Mouse (Mus musculus) G1E (cell line): ENCODE measurements around the gene Tapbp. TPM values are rescaled to one million over a fixed set of nuclear protein-coding genes. Genes with fewer than 3 reads are reported as not detected.
A peak's percentile ranks its signal among the peaks of the same experiment; 100 is the strongest.

Experiments used
- ATAC-seq: 2 replicates; pipeline ENCODE4 v1.8.0; 2016; ENCODE audit warnings: mild to moderate bottlenecking; ENCODE audit not compliant: insufficient number of reproducible peaks, poor library complexity, low FRiP score, severe bottlenecking; ENCODE audit errors: extremely low read depth
- DNase-seq: peaks from one replicate; pipeline ENCODE4 v3.0.0; 2012; ENCODE audit warnings: low spot score
- H3K27me3 ChIP-seq: 2 replicates; pipeline ENCODE4 v1.6.1; 2012; ENCODE audit warnings: mild to moderate bottlenecking, low read length, inconsistent platforms; ENCODE audit not compliant: insufficient read depth
- H3K36me3 ChIP-seq: replicated peaks from 2 replicates; pipeline ENCODE3; 2012; ENCODE audit warnings: mild to moderate bottlenecking, inconsistent platforms
- H3K4me1 ChIP-seq: 2 replicates; pipeline ENCODE4 v1.6.1; 2012; ENCODE audit warnings: low read depth, low read length, inconsistent platforms, mixed read lengths; ENCODE audit not compliant: insufficient read depth
- H3K4me3 ChIP-seq: 2 replicates; pipeline ENCODE4 v1.5.1; 2012; ENCODE audit warnings: low read depth, mild to moderate bottlenecking, inconsistent platforms, low read length, moderate library complexity, mixed read lengths
- H3K9me3 ChIP-seq: replicated peaks from 2 replicates; pipeline ENCODE4 v1.6.1; 2012; ENCODE audit warnings: inconsistent platforms
- CTCF ChIP-seq: IDR thresholded peaks from 2 replicates; pipeline ENCODE4 v1.5.1; 2012; ENCODE audit warnings: low read depth, low read length, inconsistent platforms, mixed read lengths
- GATA1 ChIP-seq: IDR thresholded peaks from 2 replicates; pipeline ENCODE4 v1.6.1; 2012; ENCODE audit warnings: borderline replicate concordance, low read length, inconsistent platforms, mixed read lengths
- GATA2 ChIP-seq: IDR thresholded peaks from 2 replicates; pipeline ENCODE4 v1.6.1; 2012; ENCODE audit warnings: low read depth, low read length, inconsistent platforms, borderline replicate concordance
- POLR2AphosphoS5 ChIP-seq: IDR thresholded peaks from 2 replicates; pipeline ENCODE4 v1.6.1; 2012; ENCODE audit warnings: low read depth, low read length, inconsistent platforms; ENCODE audit not compliant: insufficient replicate concordance
- TAL1 ChIP-seq: conservative IDR thresholded peaks from 2 replicates; pipeline ENCODE4 v1.6.1; 2012; ENCODE audit warnings: low read depth, low read length, inconsistent platforms, mixed read lengths
- polyA plus RNA-seq: library from polyadenylated mRNA; stranded (reverse); fragments of >175 nt; gene quantifications from 2 replicates; pipeline ENCODE4 v1.2.3, GENCODE M21; 2012
- total RNA-seq, 2 experiments: library from RNA; stranded (forward) in 1 of 2; stranded (reverse) in 1 of 2; fragments of 200-1000 nt in 1 of 2; fragments of >200 nt in 1 of 2; fragmentation: Nextera tagmentation in 1 of 2; gene quantifications; 2 replicates each; pipeline ENCODE4 v1.2.3; 2014 to 2017

Gene Tapbp
- total and polyA plus RNA-seq, 3 experiments, result 17.0 to 142 (median 43.0) TPM

DNA sequence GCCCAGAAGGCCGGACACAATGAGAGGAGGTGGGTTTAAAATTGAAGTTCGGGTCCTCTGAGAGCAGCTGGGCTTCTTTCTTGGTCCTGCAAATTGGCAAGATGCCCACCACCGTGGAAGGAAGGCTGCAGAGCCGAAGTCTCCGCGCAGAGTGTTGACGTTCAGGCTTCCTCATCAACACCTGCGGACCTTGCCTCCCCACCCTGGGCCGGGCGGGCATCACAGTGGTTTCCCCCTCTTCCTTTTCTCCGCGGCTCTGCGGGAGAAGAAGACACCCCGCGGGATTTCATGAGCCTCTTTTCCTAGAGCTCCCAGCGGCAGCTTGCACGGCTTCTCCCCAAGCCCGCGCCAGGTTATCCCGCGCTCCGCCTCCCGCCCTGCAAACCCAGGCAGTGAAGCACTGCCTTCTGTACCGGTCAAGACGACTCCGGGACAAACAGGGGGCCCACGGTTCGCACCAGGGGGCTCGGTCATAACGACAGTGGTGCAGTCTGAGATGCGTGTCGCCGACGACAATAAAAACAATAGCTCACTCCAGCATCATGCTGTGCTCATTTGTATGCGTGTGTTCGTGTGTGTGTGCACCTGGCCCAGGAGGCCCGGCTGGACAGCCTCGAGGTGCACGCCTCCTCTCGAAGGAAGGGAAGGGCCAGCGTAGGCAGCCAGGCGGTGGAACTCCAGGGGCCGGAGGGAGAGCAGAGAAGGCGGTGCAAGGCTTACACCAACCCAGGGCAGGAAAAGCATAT lies 7.2 kb upstream of the Tapbp start:
- Histone ChIP-seq H3K4me1 (peaks cover 71% of the 10 kb centered on the region), H3K27me3 (no peaks in the 10 kb centered on the region), H3K36me3 (peaks cover 32% of the 10 kb centered on the region), H3K9me3 (no peaks in the 10 kb centered on the region), H3K4me3 (peak overlapping the region; percentile 97)
- no peak for TF ChIP-seq GATA1
- TF ChIP-seq POLR2AphosphoS5, result no peak
- TF ChIP-seq GATA2, result no peak
- TF ChIP-seq TAL1, result no peak
- TF ChIP-seq CTCF, result no peak
- DNase-seq, result peak; percentile 57
- no peak for ATAC-seq

DNA sequence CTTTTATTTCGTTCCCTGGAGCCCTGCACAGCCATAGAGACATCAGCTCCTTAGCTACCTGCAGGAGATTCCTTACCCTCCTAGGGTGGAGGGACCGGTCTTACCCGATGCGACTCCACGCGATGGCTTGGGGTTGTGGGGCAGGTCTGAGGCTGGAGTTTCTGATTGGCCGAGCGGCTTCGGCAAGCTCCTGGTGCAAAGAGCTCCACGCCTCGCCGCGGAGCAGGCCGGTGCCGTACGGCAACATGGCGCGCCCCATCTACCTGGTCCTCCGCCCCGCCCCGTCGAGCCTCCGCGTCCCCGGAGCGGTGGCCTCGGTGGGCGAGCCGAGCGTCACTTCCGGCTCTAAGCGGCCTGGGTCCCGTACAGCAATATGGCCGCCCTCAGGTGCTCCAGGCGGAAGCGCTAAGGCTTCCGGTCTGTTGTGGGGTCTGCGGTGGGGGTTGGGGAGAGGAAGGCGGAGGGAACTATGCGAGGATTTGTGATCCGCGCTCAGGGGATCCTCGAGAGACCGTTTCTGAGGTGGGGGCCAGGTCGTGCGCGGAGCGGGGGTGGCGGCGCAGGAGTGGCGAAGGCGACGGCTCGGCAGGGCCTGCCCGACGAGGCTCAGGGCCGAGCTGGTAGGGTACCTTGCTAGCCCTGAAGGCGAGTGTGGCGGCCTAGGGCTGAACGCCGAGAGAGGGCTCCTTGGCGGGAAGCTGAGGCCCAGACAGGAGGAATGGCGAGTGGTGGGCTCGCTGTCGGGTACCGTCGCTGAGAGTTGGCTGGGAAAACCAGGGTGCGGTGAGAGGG lies 6.4 kb upstream of the Tapbp start, which contains the start of gene Daxx:
Gene Daxx, plus strand, starts transcription at position 338 of the 792 bp plus-strand sequence.
- peak; percentile 87 for ATAC-seq
- peak; percentile 98 for DNase-seq
- TF ChIP-seq CTCF, result no peak
- TF ChIP-seq GATA1, result no peak
- no peak for TF ChIP-seq GATA2
- TF ChIP-seq TAL1, result no peak
- TF ChIP-seq POLR2AphosphoS5, result no peak
- Histone ChIP-seq H3K27me3 (no peaks in the 10 kb centered on the region), H3K4me3 (peak within 1 kb of the TSS; percentile 97), H3K9me3 (no peaks in the 10 kb centered on the region), H3K4me1 (peaks cover 71% of the 10 kb centered on the region), H3K36me3 (peaks cover 39% of the 10 kb centered on the region)

DNA sequence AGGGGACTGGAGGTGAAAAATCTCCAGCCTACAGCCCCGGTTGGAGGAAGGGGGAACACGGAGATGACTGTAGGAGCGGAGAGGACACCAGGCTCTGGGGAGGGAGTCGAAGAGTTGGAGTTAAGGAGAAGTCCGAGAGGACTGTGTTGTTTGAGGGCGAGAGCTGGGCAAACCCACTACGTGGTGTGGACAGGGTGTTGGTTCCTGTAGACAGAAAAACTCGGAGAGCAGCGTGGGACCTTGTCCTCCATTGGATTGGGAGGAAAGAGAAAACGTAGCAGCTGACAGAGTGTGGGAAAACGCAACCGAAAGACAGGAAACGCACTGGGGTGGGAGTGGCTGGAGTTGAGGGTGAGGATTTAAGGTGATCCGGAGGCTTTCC lies 5.8 kb upstream of the Tapbp start:
- DNase-seq (peak; percentile 66), ATAC-seq (no peak)
- peaks cover 73% of the 10 kb centered on the region for H3K4me1 ChIP-seq
- H3K36me3 ChIP-seq, result peaks cover 45% of the 10 kb centered on the region
- H3K4me3 ChIP-seq, result peak overlapping the region; percentile 97
- H3K27me3 ChIP-seq, result no peaks in the 10 kb centered on the region
- TF ChIP-seq GATA1 (no peak), TAL1 (no peak), GATA2 (no peak), POLR2AphosphoS5 (no peak), CTCF (no peak)
- H3K9me3 ChIP-seq, result no peaks in the 10 kb centered on the region

DNA sequence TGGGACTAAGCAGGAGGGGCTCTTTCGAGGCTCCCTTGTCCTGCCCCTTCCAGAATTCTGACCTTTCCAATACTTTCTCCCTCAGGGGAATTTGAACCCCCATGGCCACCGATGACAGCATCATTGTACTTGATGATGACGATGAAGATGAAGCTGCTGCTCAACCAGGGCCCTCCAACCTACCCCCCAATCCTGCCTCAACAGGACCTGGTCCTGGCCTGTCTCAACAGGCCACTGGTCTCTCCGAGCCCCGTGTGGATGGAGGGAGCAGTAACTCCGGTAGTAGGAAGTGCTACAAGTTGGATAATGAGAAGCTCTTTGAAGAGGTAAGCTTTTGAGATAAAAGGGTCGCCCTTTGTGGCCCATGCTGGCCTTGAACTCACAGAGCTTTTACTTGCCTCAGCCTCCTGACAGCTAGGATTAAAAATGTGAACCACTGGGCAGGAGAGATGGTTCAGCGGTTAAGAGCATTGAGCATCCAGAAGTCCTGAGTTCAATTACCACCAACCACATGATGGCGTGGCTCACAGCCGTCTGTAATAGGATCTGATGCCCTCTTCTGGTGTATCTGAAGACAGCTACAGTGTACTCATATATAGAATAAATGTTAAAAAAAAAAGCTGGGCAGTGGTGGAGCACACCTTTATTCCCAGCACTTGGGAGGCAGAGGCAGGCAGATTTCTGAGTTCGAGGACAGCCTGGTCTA lies 5.2 kb upstream of the Tapbp start:
- peaks cover 78% of the 10 kb centered on the region for H3K4me1 ChIP-seq
- no peak for DNase-seq
- TF ChIP-seq TAL1 (no peak), POLR2AphosphoS5 (no peak), GATA2 (no peak), GATA1 (no peak), CTCF (no peak)

DNA sequence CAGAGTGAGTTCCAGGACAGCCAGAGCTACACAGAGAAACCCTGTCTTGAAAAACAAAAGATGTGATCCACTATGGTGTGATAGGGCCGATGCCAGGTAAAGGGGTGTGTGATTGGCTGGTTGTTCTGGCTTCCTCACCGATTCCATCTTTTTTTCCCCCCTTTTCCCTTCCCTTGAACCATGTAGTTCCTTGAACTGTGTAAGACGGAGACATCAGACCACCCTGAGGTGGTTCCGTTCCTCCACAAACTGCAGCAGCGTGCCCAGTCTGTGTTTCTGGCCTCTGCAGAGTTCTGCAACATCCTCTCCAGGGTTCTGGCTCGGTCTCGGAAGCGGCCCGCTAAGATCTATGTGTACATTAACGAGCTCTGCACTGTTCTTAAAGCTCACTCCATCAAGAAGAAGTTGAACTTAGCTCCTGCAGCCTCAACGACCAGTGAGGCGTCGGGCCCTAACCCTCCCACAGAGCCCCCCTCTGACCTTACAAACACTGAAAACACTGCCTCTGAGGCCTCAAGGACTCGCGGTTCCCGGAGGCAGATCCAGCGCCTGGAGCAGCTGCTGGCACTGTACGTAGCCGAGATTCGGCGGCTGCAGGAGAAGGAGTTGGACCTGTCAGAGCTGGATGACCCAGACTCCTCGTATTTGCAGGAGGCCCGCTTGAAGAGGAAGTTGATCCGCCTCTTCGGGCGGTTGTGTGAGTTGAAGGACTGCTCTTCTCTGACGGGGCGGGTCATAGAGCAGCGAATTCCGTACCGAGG lies 4.5 kb upstream of the Tapbp start:
- H3K9me3 ChIP-seq, result no peaks in the 10 kb centered on the region
- DNase-seq (no peak), ATAC-seq (no peak)
- TF ChIP-seq POLR2AphosphoS5, result no peak
- TF ChIP-seq TAL1, result no peak
- no peak for TF ChIP-seq GATA1
- no peak for TF ChIP-seq GATA2
- TF ChIP-seq CTCF, result no peak
- H3K4me1 ChIP-seq, result peaks cover 78% of the 10 kb centered on the region
- H3K27me3 ChIP-seq, result no peaks in the 10 kb centered on the region
- H3K4me3 ChIP-seq, result peak overlapping the region; percentile 56; the same call in 1 of the 2 replicates
- H3K36me3 ChIP-seq, result peaks cover 50% of the 10 kb centered on the region

More for the DNA sequence above, 5.2 kb upstream of the Tapbp start:
- no peak for ATAC-seq
- H3K36me3 ChIP-seq, result peaks cover 50% of the 10 kb centered on the region
- no peaks in the 10 kb centered on the region for H3K9me3 ChIP-seq
- H3K4me3 ChIP-seq, result peak overlapping the region; percentile 97
- no peaks in the 10 kb centered on the region for H3K27me3 ChIP-seq
